Mouse (Mus musculus): ENCODE measurements around the gene Bcat2.

GRCm38 (mm10) chr7:45539095-45539494 lies 30.9 kb upstream of the Bcat2 start:
- TF ChIP-seq POLR2A (IDR thresholded peaks at IDR 0.05; ENCODE audit: control insufficient read depth, low read depth, low read length), result no peak
- TF ChIP-seq CTCF (IDR thresholded peaks at IDR 0.05; ENCODE audit: control insufficient read depth, insufficient read depth, insufficient replicate concordance, low read depth, low read length), result no peak

All from testis, adult 2 months (tissue).